Mouse (Mus musculus) neural tube, embryonic 15.5 days (tissue): Measurements from ENCODE around the gene Rpl36-ps4. TPM values are rescaled to one million over a fixed set of nuclear protein-coding genes. Genes with fewer than 3 reads are reported as not detected.
"Not testable (repeated sequence)": the region's sequence is repeated elsewhere in the genome, so short reads cannot be mapped to it uniquely, and the experiment has no call there.

Experiments used
- ATAC-seq: fragments of 200-750 bp; cut with Nextera tagmentation; 2 replicates; pipeline ENCODE4 v1.8.0; 2017; ENCODE audit warnings: mild to moderate bottlenecking, moderate TSS enrichment, moderate library complexity; ENCODE audit not compliant: low FRiP score
- H3K27ac ChIP-seq: fragments of 300-500 bp; sonication (generic); replicated peaks from 2 replicates; pipeline ENCODE4 v1.5.1; 2015; ENCODE audit warnings: mild to moderate bottlenecking, inconsistent platforms
- H3K27me3 ChIP-seq: fragments of 300-500 bp; sonication (generic); replicated peaks from 2 replicates; pipeline ENCODE4 v1.6.1; 2015; ENCODE audit warnings: inconsistent platforms
- H3K36me3 ChIP-seq: fragments of 300-500 bp; sonication (generic); 2 replicates; pipeline ENCODE4 v1.6.1; 2015; ENCODE audit warnings: inconsistent platforms
- H3K4me1 ChIP-seq: fragments of 300-500 bp; sonication (generic); 2 replicates; pipeline ENCODE4 v1.6.1; 2015; ENCODE audit warnings: inconsistent platforms
- H3K4me2 ChIP-seq: fragments of 300-500 bp; sonication (generic); 2 replicates; pipeline ENCODE4 v1.6.1; 2015; ENCODE audit warnings: inconsistent platforms, mild to moderate bottlenecking, moderate library complexity
- H3K4me3 ChIP-seq: fragments of 300-500 bp; sonication (generic); replicated peaks from 2 replicates; pipeline ENCODE4 v1.5.1; 2015; ENCODE audit warnings: mild to moderate bottlenecking, inconsistent platforms
- H3K9ac ChIP-seq: fragments of 300-500 bp; sonication (generic); replicated peaks from 2 replicates; pipeline ENCODE4 v1.6.1; 2015; ENCODE audit warnings: mild to moderate bottlenecking, inconsistent platforms
- H3K9me3 ChIP-seq: fragments of 300-500 bp; sonication (generic); replicated peaks from 2 replicates; pipeline ENCODE4 v1.6.1; 2016; ENCODE audit warnings: inconsistent platforms
- WGBS: fragments of 180-500 bp; shearing (Covaris S2); methylation state at CpG from one replicate; pipeline ENCODE4 v1.1.7; 2015; ENCODE audit warnings: mixed read lengths; 5-methylcytosine and 5-hydroxymethylcytosine counted together
- polyA plus RNA-seq: library from polyadenylated mRNA; unstranded; fragments of >200 nt; fragmentation: Nextera tagmentation; extraction: Ambion mirVana; gene quantifications from 2 replicates; pipeline ENCODE4 v1.2.1, GENCODE M21; 2015

Rpl36-ps4 gene
- polyA plus RNA-seq, 1 experiment from 2014 or later: not detected

DNA sequence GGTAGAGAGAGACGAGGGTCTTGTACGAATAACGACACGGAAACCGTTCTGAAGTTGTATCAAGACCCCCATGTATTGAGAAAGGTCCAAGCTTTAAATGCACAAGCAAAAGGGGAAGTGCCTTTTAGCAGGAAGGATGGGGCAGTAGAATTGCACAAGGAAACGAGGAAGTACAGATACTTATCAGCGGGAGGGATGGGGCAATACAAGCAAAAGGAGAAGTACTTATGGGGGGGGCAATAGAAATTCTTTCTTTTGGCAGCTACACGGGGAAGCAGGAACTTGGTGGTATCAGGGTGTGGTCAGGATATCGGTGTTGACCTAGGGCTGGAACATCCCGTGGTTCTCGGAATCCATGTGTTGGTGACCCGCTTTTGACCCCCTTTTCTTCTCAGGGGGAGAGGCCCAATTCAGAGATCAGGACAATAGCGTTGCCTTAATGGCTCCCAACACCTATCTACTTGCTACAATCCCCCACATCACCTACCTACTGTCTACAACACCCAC is 33.9 kb downstream of the Rpl36-ps4 start:
- not testable (repeated sequence) for H3K27me3 ChIP-seq, ATAC-seq, H3K36me3 ChIP-seq, H3K9ac ChIP-seq, H3K4me3 ChIP-seq, H3K4me2 ChIP-seq, H3K4me1 ChIP-seq, H3K27ac ChIP-seq, H3K9me3 ChIP-seq
- 90% methylated on average over 13 of the region's 13 CpGs for WGBS

DNA sequence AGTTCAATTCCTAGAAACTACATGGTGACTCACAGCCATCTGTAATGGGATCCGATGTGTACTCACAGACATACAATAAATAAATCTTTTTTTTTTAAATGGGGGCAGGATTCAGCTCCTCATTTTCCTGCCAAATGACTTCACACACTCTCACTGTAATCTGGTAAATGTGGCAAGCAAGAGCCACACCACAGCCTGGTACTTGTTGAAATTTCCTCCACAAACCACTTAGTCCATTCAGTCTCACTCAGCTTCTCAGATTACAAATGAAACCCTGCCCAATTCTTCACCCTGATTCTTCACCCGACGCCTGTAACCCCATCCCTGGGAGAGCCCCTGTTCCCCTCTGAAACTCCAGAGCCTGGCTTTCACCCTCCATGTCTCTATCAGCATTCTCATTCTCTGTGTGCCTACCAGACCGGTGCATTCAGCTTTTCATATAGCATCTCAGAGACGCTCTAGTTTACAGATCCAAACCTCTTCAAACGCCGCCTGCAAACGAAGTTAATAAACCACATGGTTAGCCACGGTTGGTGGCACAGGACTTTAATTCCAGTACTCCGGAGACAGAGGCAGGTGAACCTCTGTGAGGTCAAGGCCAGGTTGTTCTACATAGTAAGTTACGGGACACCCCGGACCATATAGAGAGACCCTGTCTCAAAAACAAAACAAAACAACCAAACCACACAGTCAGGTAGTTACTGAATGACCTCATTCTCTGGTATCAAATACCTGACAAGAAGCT is 36.5 kb downstream of the Rpl36-ps4 start:
- Histone ChIP-seq H3K4me2 (no peak overlapping the region), H3K9me3 (no peaks in the 10 kb centered on the region), H3K36me3 (no peaks in the 10 kb centered on the region), H3K4me3 (no peak overlapping the region), H3K27me3 (no peaks in the 10 kb centered on the region), H3K4me1 (no peaks in the 10 kb centered on the region), H3K9ac (no peak overlapping the region), H3K27ac (no peak overlapping the region)
- no peak for ATAC-seq
- WGBS: 78% methylated on average over 12 of the region's 12 CpGs

DNA sequence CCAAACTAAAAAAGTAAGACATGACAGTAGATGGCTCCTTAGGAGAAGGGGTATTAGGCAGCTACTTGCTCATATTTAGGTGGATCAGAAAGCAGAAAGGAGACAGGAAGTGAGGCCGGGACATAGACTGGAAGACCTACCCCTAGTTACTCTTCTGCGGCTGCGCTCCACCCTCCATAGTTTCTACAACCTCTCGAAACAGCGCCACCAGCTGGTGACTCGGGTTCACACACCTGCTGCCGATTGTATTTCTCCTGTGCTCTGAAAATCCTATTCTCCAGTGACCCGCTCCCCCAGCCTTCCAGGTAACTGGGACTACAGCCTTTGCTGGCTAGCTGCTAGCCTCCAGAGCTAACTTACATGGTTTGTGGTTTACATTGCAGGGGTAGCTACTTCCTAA is 37.5 kb downstream of the Rpl36-ps4 start:
- Histone ChIP-seq H3K4me2 (no peak overlapping the region), H3K9me3 (no peaks in the 10 kb centered on the region), H3K36me3 (no peaks in the 10 kb centered on the region), H3K9ac (no peak overlapping the region), H3K27ac (no peak overlapping the region), H3K27me3 (no peaks in the 10 kb centered on the region), H3K4me1 (no peaks in the 10 kb centered on the region), H3K4me3 (no peak overlapping the region)
- no peak for ATAC-seq
- WGBS: 66% methylated on average over 8 of the region's 8 CpGs

DNA sequence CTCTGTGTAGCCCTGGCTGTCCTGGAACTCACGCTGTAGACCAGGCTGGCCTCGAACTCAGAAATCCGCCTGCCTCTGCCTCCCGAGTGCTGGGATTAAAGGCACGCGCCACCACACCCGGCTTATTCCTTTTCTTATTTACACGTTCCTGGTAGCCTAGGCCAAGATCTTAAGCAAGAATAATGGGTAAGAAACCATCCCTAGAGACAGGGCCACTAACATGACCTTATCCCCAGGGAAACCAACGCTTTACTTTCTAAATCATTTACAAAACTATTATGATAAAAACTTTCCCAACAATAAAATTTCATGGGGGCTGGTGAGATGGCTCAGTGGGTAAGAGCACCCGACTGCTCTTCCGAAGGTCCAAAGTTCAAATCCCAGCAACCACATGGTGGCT is 38.6 kb downstream of the Rpl36-ps4 start:
- H3K4me3 ChIP-seq, H3K4me2 ChIP-seq, H3K4me1 ChIP-seq, H3K36me3 ChIP-seq, H3K27me3 ChIP-seq, H3K9me3 ChIP-seq, H3K9ac ChIP-seq, ATAC-seq, H3K27ac ChIP-seq: not testable (repeated sequence)
- WGBS: 98% methylated on average over 11 of the region's 11 CpGs

- H3K9me3 ChIP-seq, ATAC-seq, H3K4me1 ChIP-seq, H3K4me3 ChIP-seq, H3K27ac ChIP-seq, H3K4me2 ChIP-seq, H3K36me3 ChIP-seq, H3K9ac ChIP-seq, H3K27me3 ChIP-seq: not testable (repeated sequence)
- WGBS: 85% methylated on average over 5 of the region's 5 CpGs
Observed at GRCm38 (mm10) chr17:87959931-87960330, 39.2 kb downstream of the Rpl36-ps4 start.

GRCm38 (mm10) chr17:87963081-87964075 is 42.6 kb downstream of the Rpl36-ps4 start:
- Histone ChIP-seq H3K27me3 (no peaks in the 10 kb centered on the region), H3K4me1 (no peaks in the 10 kb centered on the region), H3K27ac (no peak overlapping the region), H3K4me3 (no peak overlapping the region), H3K36me3 (no peaks in the 10 kb centered on the region), H3K9ac (no peak overlapping the region), H3K9me3 (no peaks in the 10 kb centered on the region), H3K4me2 (no peak overlapping the region)
- ATAC-seq: no peak
- 92% methylated on average over 13 of the region's 14 CpGs for WGBS

DNA sequence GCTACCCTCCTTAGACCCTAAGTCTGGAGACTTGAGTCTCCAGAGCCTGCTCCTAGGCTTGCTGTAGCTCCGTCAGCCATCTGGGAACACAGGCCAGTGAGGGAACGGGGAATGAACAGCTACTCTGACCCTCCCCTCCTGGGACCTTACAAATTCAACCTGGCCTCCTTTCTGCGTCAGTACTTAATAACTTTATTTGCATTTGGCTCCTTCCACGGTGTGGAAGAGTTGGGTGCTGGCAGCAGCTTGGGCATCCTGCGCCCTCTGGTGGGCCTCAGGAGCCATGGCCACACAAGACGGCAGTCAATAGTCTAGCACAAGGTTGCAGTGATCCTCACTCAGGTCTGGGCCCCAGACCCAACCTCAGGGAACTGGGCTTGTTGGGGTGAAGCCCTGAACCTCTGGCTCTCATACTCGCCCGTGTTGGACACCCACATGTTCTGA is 47.7 kb downstream of the Rpl36-ps4 start:
- ATAC-seq: peak; percentile 70
- H3K4me3 ChIP-seq, H3K9ac ChIP-seq, H3K27me3 ChIP-seq, H3K27ac ChIP-seq, H3K36me3 ChIP-seq, H3K9me3 ChIP-seq, H3K4me2 ChIP-seq, H3K4me1 ChIP-seq: not testable (repeated sequence)
- 31% methylated on average over 6 of the region's 8 CpGs for WGBS

Other genes with a start within 250 kb of the Rpl36-ps4 start
- 57.5 and 67.6 TPM in 2 replicates for gene Msh2, start 248.6 kb upstream of the Rpl36-ps4 start, polyA plus RNA-seq
- 1.3 and 1.7 TPM in 2 replicates for gene Kcnk12, start 123.0 kb upstream of the Rpl36-ps4 start, polyA plus RNA-seq
- 25.2 and 32.9 TPM in 2 replicates for gene Msh6, start 54.1 kb downstream of the Rpl36-ps4 start, polyA plus RNA-seq
- gene Fbxo11, start 144.3 kb downstream of the Rpl36-ps4 start, polyA plus RNA-seq: 22.8 and 28.4 TPM in 2 replicates